Mouse (Mus musculus): ENCODE measurements around the gene Nmrk2. TPM values are rescaled to one million over a fixed set of nuclear protein-coding genes. Genes with fewer than 3 reads are reported as not detected.
A peak's percentile ranks its signal among the peaks of the same experiment; 100 is the strongest.
"Not testable (repeated sequence)": the region's sequence is repeated elsewhere in the genome, so short reads cannot be mapped to it uniquely, and the experiment has no call there.

Gene Nmrk2
- polyA plus RNA-seq, 1 experiment from 2014 or later, result not detected

DNA sequence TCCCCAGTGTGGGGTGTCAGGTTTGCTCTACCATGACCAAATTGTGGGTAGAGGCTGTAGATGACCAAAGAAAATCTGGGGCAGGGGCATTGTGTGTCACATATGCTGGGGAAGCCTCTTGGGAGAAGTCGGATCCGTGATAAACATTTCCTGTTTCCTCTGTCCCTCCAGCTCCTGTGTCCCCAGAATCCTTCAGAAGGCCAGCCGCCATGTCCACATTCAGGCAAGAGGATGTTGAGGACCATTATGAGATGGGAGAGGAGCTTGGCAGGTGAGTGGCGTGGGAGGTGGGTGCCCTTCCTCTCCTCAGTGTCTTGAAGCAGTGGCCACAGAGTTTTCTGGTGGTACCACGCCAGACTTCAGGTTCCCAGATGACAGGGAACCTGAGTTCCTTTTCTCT, 18.0 kb downstream of the Nmrk2 start, which contains the start of gene 4930442H23Rik:
4930442H23Rik (minus strand) TSS at position 45 of the 400 bp plus-strand sequence.
- Histone ChIP-seq H3K4me1 (replicated peaks; ENCODE audit: control insufficient read depth, insufficient read depth, low read length) (peaks cover 19% of the 10 kb centered on the region), H3K27ac (ENCODE audit: low read depth, low read length) (peak within 1 kb of the TSS; percentile 78), H3K9me3 (ENCODE audit: control insufficient read depth, low read length) (no peaks in the 10 kb centered on the region), H3K27me3 (replicated peaks; ENCODE audit: control insufficient read depth, insufficient read depth, low read length) (no peaks in the 10 kb centered on the region), H3K9ac (ENCODE audit: low read depth, low read length) (peak within 1 kb of the TSS; percentile 73), H3K4me3 (ENCODE audit: low read depth, low read length) (peak within 1 kb of the TSS; percentile 65), H3K36me3 (ENCODE audit: control insufficient read depth, insufficient read depth, low read length) (peaks cover 52% of the 10 kb centered on the region), H3K4me2 (peak within 1 kb of the TSS; percentile 82)
- ATAC-seq (replicated peaks; ENCODE audit: low FRiP score), result no peak
- WGBS, result 71% methylated on average over 5 of the region's 5 CpGs
- DNase-seq (ENCODE audit: low spot score), result no peak

DNA sequence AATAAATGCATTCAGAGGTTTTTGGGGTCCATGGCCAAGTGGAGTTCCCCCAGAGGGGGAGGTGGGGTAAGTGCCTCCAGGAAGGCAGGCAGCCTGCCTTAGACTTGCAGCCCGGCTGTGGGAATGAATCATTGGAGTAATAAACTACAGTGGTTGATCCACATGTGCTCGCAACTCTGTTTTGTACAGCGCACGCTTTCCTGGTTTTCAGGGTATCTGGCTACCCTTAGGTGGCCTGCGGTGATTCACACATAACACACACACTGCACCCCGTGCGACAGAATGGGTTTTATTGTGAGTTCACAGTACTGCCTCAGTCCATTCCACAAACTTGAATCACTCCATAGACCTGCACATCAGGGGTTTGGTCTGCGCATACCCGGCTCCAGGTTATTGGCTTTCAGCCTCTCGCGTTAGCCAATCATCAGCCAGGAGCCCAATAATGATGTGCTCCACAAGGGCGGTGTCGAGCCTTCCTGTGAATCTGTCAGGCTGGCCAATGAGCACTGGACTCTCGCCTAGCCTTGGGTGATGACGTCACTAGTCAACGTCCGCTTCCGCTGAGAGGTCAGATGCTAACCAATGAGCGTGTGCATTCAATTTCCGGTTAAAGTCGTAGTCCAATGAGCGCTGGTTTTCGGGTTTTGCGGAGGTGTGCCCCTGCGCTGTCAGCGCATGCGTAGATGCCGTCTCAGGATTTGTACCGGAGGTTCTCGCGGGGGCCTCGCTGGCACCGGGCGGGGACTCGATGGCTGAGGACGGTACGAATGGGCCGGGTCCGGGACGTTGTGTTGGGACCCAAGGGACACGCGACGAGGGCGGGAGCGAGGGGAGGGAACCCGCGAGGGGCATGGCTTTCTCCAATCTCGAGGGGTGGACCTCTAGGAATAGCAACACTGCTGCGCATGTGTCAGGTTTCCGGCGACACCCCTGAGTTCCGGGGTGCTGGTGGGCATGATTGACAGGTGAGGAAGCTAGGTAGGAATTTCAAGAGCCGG, 19.2 kb downstream of the Nmrk2 start, which contains the start of gene Dapk3:
Dapk3 (plus strand) TSS at position 670 of the 998 bp plus-strand sequence.
- H3K4me2 ChIP-seq, result peak within 1 kb of the TSS; percentile 82
- H3K27ac ChIP-seq (ENCODE audit: low read depth, low read length), result peak within 1 kb of the TSS; percentile 78
- H3K9ac ChIP-seq (ENCODE audit: low read depth, low read length), result peak within 1 kb of the TSS; percentile 73
- H3K4me1 ChIP-seq (replicated peaks; ENCODE audit: control insufficient read depth, insufficient read depth, low read length), result peaks cover 29% of the 10 kb centered on the region
- H3K36me3 ChIP-seq (ENCODE audit: control insufficient read depth, insufficient read depth, low read length), result peaks cover 59% of the 10 kb centered on the region
- ATAC-seq (replicated peaks; ENCODE audit: low FRiP score) (peak; percentile 91), DNase-seq (ENCODE audit: low spot score) (peak; percentile 93)
- H3K9me3 ChIP-seq (ENCODE audit: control insufficient read depth, low read length), result no peaks in the 10 kb centered on the region
- WGBS, result 4% methylated on average over 53 of the region's 53 CpGs
- H3K4me3 ChIP-seq (ENCODE audit: low read depth, low read length), result peak within 1 kb of the TSS; percentile 65
- H3K27me3 ChIP-seq (replicated peaks; ENCODE audit: control insufficient read depth, insufficient read depth, low read length), result no peaks in the 10 kb centered on the region

DNA sequence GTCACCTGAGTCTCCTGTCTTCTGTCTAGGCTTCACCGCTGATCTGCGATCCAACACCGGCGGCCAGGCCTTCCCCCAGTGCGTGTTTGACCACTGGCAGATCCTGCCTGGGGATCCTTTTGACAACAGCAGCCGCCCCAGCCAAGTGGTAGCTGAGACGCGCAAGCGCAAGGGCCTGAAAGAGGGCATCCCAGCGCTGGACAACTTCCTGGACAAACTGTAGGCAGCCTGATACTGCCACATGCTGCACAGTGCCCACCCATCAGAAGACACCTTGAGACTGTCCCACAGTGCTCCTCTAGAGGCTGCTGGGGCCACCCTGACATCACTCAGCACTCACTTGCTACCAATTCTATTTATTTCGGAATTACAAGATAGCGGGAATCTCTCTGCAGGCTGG, 20.0 kb downstream of the Nmrk2 start:
- H3K4me3 ChIP-seq (ENCODE audit: low read depth, low read length); H3K9me3 ChIP-seq (ENCODE audit: control insufficient read depth, low read length); DNase-seq (ENCODE audit: low spot score); H3K27me3 ChIP-seq (replicated peaks; ENCODE audit: control insufficient read depth, insufficient read depth, low read length); ATAC-seq (replicated peaks; ENCODE audit: low FRiP score); H3K9ac ChIP-seq (ENCODE audit: low read depth, low read length); H3K4me2 ChIP-seq: not testable (repeated sequence)
- 71% methylated on average over 12 of the region's 12 CpGs for WGBS
- peaks cover 29% of the 10 kb centered on the region for H3K4me1 ChIP-seq (replicated peaks; ENCODE audit: control insufficient read depth, insufficient read depth, low read length)
- H3K27ac ChIP-seq (ENCODE audit: low read depth, low read length), result peak overlapping the region; percentile 49; the same call in 1 of the 2 replicates
- peaks cover 59% of the 10 kb centered on the region for H3K36me3 ChIP-seq (ENCODE audit: control insufficient read depth, insufficient read depth, low read length)

DNA sequence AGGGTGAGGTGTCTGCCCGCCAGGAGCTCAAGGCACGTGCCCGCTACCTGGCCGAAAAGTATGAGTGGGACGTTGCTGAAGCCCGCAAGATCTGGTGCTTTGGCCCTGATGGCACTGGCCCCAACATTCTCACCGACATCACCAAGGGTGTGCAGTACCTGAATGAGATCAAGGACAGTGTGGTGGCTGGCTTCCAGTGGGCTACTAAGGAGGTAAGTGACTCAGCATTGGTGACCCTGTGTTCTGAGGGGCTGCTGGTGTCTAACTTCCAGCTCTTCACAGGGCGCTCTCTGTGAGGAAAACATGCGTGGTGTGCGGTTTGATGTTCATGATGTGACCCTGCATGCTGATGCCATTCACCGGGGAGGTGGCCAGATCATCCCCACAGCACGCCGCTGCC, 20.9 kb downstream of the Nmrk2 start:
- Histone ChIP-seq H3K27ac (ENCODE audit: low read depth, low read length) (no peak overlapping the region; the same call in 1 of the 2 replicates), H3K27me3 (replicated peaks; ENCODE audit: control insufficient read depth, insufficient read depth, low read length) (no peaks in the 10 kb centered on the region), H3K4me3 (ENCODE audit: low read depth, low read length) (0 out of 2 replicates have a peak overlapping the region, but pooled peaks have one; percentile 7), H3K9ac (ENCODE audit: low read depth, low read length) (no peak overlapping the region), H3K9me3 (ENCODE audit: control insufficient read depth, low read length) (no peaks in the 10 kb centered on the region), H3K4me1 (replicated peaks; ENCODE audit: control insufficient read depth, insufficient read depth, low read length) (peaks cover 30% of the 10 kb centered on the region), H3K4me2 (no peak overlapping the region), H3K36me3 (ENCODE audit: control insufficient read depth, insufficient read depth, low read length) (peaks cover 55% of the 10 kb centered on the region)
- 92% methylated on average over 13 of the region's 13 CpGs for WGBS
- DNase-seq (ENCODE audit: low spot score) (no peak), ATAC-seq (replicated peaks; ENCODE audit: low FRiP score) (no peak)

DNA sequence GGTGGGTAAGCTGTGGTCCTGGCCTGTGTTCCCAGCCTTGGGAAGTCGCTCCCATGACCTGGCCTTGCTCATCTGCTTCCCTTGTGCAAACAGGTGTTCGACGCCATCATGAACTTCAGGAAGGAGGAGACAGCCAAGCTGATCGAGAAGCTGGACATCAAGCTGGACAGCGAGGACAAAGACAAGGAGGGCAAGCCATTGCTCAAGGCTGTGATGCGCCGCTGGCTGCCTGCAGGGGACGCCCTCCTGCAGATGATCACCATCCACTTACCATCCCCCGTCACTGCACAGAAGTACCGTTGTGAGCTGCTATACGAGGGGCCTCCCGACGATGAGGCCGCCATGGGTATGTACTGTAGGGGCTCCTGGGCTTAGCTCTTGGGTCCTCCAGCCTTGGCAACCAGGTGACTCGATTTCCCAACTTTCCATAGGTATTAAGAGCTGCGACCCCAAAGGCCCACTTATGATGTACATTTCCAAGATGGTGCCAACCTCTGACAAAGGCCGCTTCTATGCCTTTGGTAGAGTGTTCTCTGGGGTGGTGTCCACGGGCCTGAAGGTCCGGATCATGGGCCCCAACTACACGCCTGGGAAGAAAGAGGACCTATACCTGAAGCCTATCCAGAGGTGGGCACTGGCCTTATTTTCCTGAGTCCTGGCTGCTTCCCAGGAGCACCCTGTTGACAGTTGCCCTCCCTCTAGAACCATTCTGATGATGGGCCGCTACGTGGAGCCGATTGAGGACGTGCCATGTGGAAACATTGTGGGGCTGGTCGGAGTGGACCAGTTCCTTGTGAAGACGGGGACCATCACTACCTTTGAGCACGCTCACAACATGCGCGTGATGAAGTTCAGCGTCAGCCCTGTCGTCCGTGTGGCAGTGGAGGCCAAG, 22.2 kb downstream of the Nmrk2 start:
- Histone ChIP-seq H3K9ac (ENCODE audit: low read depth, low read length) (peak overlapping the region; percentile 30; the same call in 1 of the 2 replicates), H3K27me3 (replicated peaks; ENCODE audit: control insufficient read depth, insufficient read depth, low read length) (no peaks in the 10 kb centered on the region), H3K9me3 (ENCODE audit: control insufficient read depth, low read length) (no peaks in the 10 kb centered on the region), H3K4me2 (no peak overlapping the region; the same call in 1 of the 2 replicates), H3K36me3 (ENCODE audit: control insufficient read depth, insufficient read depth, low read length) (peaks cover 52% of the 10 kb centered on the region), H3K27ac (ENCODE audit: low read depth, low read length) (peak overlapping the region; percentile 26), H3K4me1 (replicated peaks; ENCODE audit: control insufficient read depth, insufficient read depth, low read length) (peaks cover 37% of the 10 kb centered on the region), H3K4me3 (ENCODE audit: low read depth, low read length) (peak overlapping the region; percentile 100; the same call in 1 of the 2 replicates)
- DNase-seq (ENCODE audit: low spot score), result no peak
- no peak for ATAC-seq (replicated peaks; ENCODE audit: low FRiP score)
- 88% methylated on average over 32 of the region's 32 CpGs for WGBS

DNA sequence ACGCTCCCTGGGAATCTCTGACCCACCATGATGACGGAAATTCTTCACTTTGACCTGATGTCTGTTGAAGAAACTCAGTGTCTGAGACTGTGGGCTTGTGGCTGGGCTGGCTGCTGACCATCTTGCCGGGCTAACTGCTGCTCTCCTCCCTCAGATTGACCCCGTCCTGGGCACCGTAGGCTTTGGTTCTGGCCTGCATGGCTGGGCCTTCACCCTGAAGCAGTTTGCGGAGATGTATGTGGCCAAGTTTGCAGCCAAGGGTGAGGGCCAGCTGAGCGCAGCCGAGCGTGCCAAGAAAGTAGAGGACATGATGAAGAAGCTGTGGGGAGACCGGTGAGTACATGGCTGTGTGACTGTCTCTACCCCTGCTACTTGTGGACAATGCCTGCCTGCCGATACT, 22.9 kb downstream of the Nmrk2 start:
- H3K4me1 ChIP-seq (replicated peaks; ENCODE audit: control insufficient read depth, insufficient read depth, low read length), result peaks cover 39% of the 10 kb centered on the region
- DNase-seq (ENCODE audit: low spot score) (no peak), ATAC-seq (replicated peaks; ENCODE audit: low FRiP score) (no peak)
- peaks cover 52% of the 10 kb centered on the region for H3K36me3 ChIP-seq (ENCODE audit: control insufficient read depth, insufficient read depth, low read length)
- no peaks in the 10 kb centered on the region for H3K9me3 ChIP-seq (ENCODE audit: control insufficient read depth, low read length)
- no peaks in the 10 kb centered on the region for H3K27me3 ChIP-seq (replicated peaks; ENCODE audit: control insufficient read depth, insufficient read depth, low read length)
- WGBS, result 93% methylated on average over 11 of the region's 11 CpGs
- H3K27ac ChIP-seq (ENCODE audit: low read depth, low read length), result peak overlapping the region; percentile 92; the same call in 1 of the 2 replicates
- H3K9ac ChIP-seq (ENCODE audit: low read depth, low read length), result peak overlapping the region; percentile 30; the same call in 1 of the 2 replicates
- H3K4me2 ChIP-seq, result peak overlapping the region; percentile 99
- peak overlapping the region; percentile 100 for H3K4me3 ChIP-seq (ENCODE audit: low read depth, low read length)

DNA sequence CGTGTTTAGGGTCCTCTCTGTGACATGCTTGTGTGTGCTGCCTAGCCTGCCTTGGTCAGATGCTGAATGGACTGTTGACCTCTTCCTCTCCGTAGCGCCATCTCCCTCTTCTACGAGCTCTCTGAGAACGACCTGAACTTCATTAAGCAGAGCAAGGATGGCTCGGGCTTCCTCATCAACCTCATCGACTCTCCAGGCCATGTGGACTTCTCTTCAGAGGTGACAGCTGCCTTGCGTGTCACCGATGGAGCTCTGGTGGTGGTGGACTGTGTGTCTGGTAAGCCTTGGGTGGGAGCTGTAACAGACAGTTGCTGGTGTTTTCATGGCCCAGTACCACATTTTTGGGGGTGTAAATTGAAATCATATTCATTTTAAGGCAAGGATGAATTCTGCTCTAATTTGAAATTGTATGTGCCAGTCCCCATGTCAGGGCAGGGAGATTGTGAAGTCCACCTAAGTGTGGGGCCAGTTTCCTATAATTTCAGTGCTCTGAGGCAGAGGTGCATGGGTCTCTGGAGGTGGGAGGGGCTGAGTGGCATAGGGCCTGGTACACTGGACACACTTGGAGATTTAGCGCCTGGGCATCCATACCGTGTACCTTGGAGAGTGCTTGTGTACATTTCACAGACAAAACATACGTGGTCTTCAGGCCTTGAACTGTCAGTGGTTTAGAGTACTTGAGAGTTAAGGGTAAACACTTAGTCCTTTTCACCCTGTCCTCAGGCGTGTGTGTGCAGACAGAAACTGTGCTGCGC, 23.7 kb downstream of the Nmrk2 start:
- Histone ChIP-seq H3K4me3 (ENCODE audit: low read depth, low read length) (peak overlapping the region; percentile 100), H3K9me3 (ENCODE audit: control insufficient read depth, low read length) (no peaks in the 10 kb centered on the region), H3K27ac (ENCODE audit: low read depth, low read length) (peak overlapping the region; percentile 92), H3K4me1 (replicated peaks; ENCODE audit: control insufficient read depth, insufficient read depth, low read length) (peaks cover 41% of the 10 kb centered on the region), H3K9ac (ENCODE audit: low read depth, low read length) (peak overlapping the region; percentile 100), H3K36me3 (ENCODE audit: control insufficient read depth, insufficient read depth, low read length) (peaks cover 52% of the 10 kb centered on the region), H3K27me3 (replicated peaks; ENCODE audit: control insufficient read depth, insufficient read depth, low read length) (no peaks in the 10 kb centered on the region), H3K4me2 (peak overlapping the region; percentile 99)
- DNase-seq (ENCODE audit: low spot score), result no peak
- 52% methylated on average over 14 of the region's 14 CpGs for WGBS
- no peak for ATAC-seq (replicated peaks; ENCODE audit: low FRiP score)

All from liver, embryonic 11.5 days (tissue).